Mouse (Mus musculus) heart, adult 18-20 months (tissue): ENCODE results near the gene Gm2974. TPM values are rescaled to one million over a fixed set of nuclear protein-coding genes. Genes with fewer than 3 reads are reported as not detected.
"Not testable (repeated sequence)": the region's sequence is repeated elsewhere in the genome, so short reads cannot be mapped to it uniquely, and the experiment has no call there.

Source experiments
- DNase-seq, 2 experiments: peaks; one replicate each; pipeline ENCODE4 v3.0.0; 2021 to 2022; ENCODE audit warnings: mixed read lengths in 1 of 2
- long read RNA-seq, 2 experiments: library from polyadenylated mRNA; stranded (forward); transcript quantifications; one replicate each; pipeline ENCODE4 v2.0.0; 2021
- total RNA-seq, 2 experiments: library from RNA; stranded (reverse); gene quantifications; 2 replicates each; pipeline ENCODE4 v1.2.3; 2021

Gm2974 gene
- not detected for total RNA-seq
- long read RNA-seq, experiment 1 = 0 reads
- long read RNA-seq, experiment 2 = 0 reads

GRCm38 (mm10) chr14:4182491-4183210 lies at the start of gene Gm2974:
Gene Gm2974 (plus strand): TSS chr14:4182576.
- peak; percentile 4 to 23 for DNase-seq

DNA sequence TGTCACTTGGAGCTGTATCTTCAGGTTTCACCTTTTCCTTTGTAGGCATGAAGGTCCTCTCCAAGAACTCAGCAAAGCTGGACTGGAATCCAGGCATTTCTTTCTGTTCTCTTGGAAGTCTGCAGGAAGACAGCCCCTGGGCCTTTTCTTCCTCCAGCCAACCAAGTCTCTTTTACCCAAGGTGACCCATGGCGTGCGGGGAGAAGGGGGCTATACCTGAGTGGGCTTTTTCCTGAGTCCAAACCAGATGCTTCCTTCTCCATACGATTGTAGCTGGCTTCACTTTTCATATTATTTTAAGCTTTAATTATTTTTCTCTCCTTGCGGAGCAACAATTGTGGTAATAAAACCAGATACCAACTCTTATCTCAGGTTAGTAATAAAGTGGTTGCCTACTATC lies 40.7 kb upstream of the Gm2974 start:
- not testable (repeated sequence) for DNase-seq

GRCm38 (mm10) chr14:4164730-4165129 lies 17.6 kb upstream of the Gm2974 start, which contains the start of gene Gm3127:
Gene Gm3127 (plus strand): TSS chr14:4165030.
- not testable (repeated sequence) for DNase-seq

DNA sequence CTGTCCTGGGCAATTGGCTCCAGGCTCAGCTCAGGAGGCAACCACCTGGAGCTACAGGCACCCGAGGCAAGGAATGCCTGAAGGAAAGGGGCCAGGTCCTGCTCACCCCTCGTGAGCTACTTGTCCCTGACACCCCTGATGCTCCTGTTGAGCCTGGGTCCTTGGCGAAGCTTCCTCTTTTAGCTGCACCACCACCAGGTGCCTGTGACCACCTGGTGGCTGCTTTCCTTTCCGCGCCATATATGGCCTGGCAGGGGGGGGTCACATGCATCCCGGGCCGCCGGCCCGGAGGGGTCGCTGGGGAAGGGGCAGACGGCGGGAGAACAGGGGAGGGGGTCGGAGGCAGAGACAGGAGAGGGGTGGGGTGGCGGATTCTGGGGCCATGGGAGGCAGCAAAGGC lies 346 bp upstream of the Gm2974 start:
- not testable (repeated sequence) for DNase-seq

DNA sequence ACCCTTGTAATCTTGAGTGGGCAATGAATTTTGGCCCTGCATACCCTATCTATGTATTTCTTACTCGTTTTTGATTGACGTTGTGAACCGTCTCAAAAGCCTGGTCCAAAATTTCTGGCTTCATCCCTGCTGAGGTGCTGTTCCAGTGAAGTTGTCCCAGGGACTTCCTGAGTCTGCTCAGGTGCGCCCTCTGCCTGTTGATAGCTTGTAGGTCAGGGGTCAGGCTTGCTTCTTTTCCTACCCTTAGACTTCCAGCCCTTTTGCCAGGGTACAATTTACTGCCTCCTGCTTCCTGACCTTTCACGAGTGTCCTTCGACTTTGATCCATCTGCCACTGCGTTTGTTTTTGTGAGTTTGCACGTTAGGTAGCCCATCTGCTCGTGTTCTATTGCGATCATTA lies 999 bp downstream of the Gm2974 start:
- not testable (repeated sequence) for DNase-seq

DNA sequence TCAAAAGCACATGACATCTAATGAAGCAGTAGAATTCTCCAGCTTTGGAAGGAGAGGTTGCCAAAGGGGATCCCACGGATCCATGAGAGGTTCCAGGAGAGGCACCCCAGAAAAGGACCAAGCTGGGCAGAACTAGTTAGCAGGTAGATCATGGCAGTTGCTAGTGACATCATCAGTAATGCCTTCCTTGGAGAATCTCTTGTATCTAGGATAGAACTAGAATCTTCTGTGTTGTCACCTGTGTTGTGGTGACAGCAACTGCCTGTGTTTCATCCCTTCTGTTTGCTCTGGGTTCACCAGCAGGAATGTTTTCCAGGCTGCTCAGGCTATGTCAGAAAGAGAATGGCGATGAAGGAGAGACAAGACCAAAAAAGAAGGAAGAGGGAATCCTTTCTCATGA lies 67.0 kb downstream of the Gm2974 start, which contains the start of gene Gm3138:
Gm3138 (plus strand) TSS at position 301 of the 400 bp plus-strand sequence.
- not testable (repeated sequence) for DNase-seq

Other genes with a start within 250 kb of the Gm2974 start
- not detected for gene Gm3095, start 219.0 kb upstream of the Gm2974 start, total RNA-seq
- not detected for gene Gm3099, start 184.2 kb upstream of the Gm2974 start, total RNA-seq
- under 1 TPM; 0.28 to 0.30 TPM for gene Gm5796, start 158.6 kb upstream of the Gm2974 start, total RNA-seq
- gene Gm3115, start 98.5 kb upstream of the Gm2974 start, total RNA-seq = not detected
- gene Gm8108, start 72.0 kb upstream of the Gm2974 start, total RNA-seq = under 1 TPM in 1 of 2 experiments, not detected in 1; 0.62 TPM
- not detected for gene Gm3127, start 17.5 kb upstream of the Gm2974 start, total RNA-seq
- not detected for gene Gm3138, start 67.1 kb downstream of the Gm2974 start, total RNA-seq
- not detected for gene Gm3149, start 134.7 kb downstream of the Gm2974 start, total RNA-seq
- not detected for gene 2610042L04Rik, start 152.2 kb downstream of the Gm2974 start, total RNA-seq
- gene Gm3159, start 214.9 kb downstream of the Gm2974 start, total RNA-seq = not detected
- under 1 TPM in 1 of 2 experiments, not detected in 1; 0.28 TPM for gene Gm3164, start 232.9 kb downstream of the Gm2974 start, total RNA-seq
- gene Gm3173, start 248.4 kb downstream of the Gm2974 start, total RNA-seq = not detected